Mouse (Mus musculus) retina, postnatal 1 day (tissue): ENCODE results near the gene Riox2.

Experiments used
- DNase-seq: peaks from one replicate; pipeline ENCODE4 v3.0.0-alpha.2; 2012

Riox2 gene

GRCm38 (mm10) chr16:59521752-59522423, 50.3 kb downstream of the Riox2 start:
- DNase-seq = peak; percentile 6

- DNase-seq = no peak
Observed at GRCm38 (mm10) chr16:59526939-59527338, 55.4 kb downstream of the Riox2 start.

GRCm38 (mm10) chr16:59529570-59529969, 58.0 kb downstream of the Riox2 start:
- DNase-seq = no peak

- DNase-seq = no peak
Observed at GRCm38 (mm10) chr16:59531243-59531642, 59.7 kb downstream of the Riox2 start.

GRCm38 (mm10) chr16:59532561-59532960, 61.0 kb downstream of the Riox2 start:
- no peak for DNase-seq

DNA sequence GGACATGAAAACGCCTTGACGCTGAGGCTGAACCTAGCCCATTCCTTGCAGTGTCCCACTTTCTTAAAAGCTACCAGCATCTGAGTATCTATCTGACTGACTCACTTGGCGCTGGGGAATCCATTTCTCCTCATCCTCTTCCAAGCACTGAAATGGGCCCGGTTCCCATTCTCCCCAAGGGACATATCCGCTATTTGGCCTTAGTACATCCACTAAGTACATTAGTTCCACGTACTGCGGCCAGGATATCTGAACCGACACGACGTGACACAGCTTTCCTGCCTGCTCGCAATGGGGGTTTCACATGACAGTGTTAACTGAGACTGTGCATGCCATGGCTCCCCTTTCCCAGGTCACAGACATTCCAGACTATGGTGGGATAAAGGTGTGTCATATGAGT, 62.8 kb downstream of the Riox2 start:
- no peak for DNase-seq

DNA sequence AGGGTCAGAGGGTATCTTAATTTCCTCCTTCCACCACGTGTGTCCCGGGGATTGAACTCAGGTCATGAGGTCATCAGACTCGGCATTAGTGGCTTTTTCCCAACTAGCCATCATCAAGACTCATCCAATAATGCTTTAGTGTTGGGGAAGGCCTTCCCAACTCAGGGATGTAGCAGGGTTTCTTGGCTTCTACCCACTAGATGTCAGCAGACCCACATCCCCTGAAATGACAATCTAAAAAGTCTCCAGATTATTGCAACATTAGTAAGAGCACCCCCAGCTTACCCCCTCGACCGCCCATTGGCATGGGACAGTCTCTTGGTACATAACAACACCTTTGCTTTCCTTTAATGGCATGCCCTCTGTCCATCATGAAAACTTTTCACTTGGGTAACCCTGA, 64.1 kb downstream of the Riox2 start:
- DNase-seq = no peak

DNA sequence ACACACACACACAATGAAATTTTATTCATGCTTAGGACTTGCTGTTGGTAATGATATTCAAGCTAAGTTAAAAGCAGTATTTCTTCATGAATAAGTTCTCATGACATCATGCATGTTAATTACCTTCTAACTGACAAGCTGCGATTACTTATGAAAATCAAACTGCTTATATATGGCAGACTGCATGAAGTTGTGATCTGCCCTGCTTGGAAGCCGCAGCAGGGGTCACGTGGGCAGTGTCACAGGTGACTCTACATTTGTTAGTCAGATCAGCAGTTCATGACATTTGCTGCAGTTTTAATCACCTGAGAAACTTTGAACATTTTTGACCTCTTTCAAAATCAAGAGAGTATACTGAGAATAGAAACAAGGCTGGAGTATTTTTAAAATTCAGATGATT, 69.4 kb downstream of the Riox2 start:
- no peak for DNase-seq

GRCm38 (mm10) chr16:59541382-59541781, 69.8 kb downstream of the Riox2 start:
- DNase-seq = no peak
